In genomic region chr7:25008635-25009034, GRCm38 (mm10) we compare ENCODE assay signal across 8 mouse cellular contexts. TPM values are rescaled to one million over a fixed set of nuclear protein-coding genes. Genes with fewer than 3 reads are reported as not detected.
DNase-seq lines count a peak whose midpoint lies in the region; ATAC-seq and TF ChIP-seq lines count a peak whose summit lies in the region.

No protein-coding gene starts in this region.

- peak overlapping the region; percentile 11; the same call in 1 of the 2 replicates for H3K4me2 ChIP-seq in embryonic facial prominence, embryonic 14.5 days (ENCODE audit: low read depth, low read length)
- H3K4me2 ChIP-seq in hindbrain, embryonic 14.5 days (replicated peaks): peak overlapping the region; percentile 65
- H3K4me2 ChIP-seq in limb, embryonic 14.5 days (replicated peaks; ENCODE audit: low read depth, low read length, severe bottlenecking): no peak overlapping the region
- H3K4me2 ChIP-seq in neural tube, embryonic 11.5 days (ENCODE audit: low read depth): peak overlapping the region; percentile 29

- H3K36me3 ChIP-seq in embryonic facial prominence, embryonic 14.5 days (ENCODE audit: control insufficient read depth, insufficient read depth, low read length): peaks cover 8% of the 10 kb centered on the region; the same call in 1 of the 2 replicates
- peaks cover 24% of the 10 kb centered on the region for H3K36me3 ChIP-seq in hindbrain, embryonic 14.5 days (replicated peaks; ENCODE audit: control insufficient read depth, insufficient read depth)
- H3K36me3 ChIP-seq in limb, embryonic 14.5 days (ENCODE audit: control insufficient read depth, insufficient read depth, low read length): peaks cover 14% of the 10 kb centered on the region
- 0 out of 2 replicates have a peak, but pooled peaks cover 2% of the 10 kb centered on the region for H3K36me3 ChIP-seq in neural tube, embryonic 11.5 days (ENCODE audit: control insufficient read depth, insufficient read depth, low read length)

- WGBS in embryonic facial prominence, embryonic 14.5 days: 4% methylated on average over 16 of the region's 17 CpGs
- WGBS in hindbrain, embryonic 14.5 days: 1% methylated on average over 17 of the region's 17 CpGs
- WGBS in limb, embryonic 14.5 days: 2% methylated on average over 13 of the region's 17 CpGs
- WGBS in neural tube, embryonic 11.5 days: under 1% methylated on average over 17 of the region's 17 CpGs

- DNase-seq in right cerebral cortex, postnatal 14 days: peak; percentile 60
- DNase-seq in right cerebral cortex, postnatal 36 days (ENCODE audit: low spot score in 2 of 2): no peak
- DNase-seq in adrenal gland, postnatal 36 days: peak; percentile 91
- DNase-seq in embryonic facial prominence, embryonic 14.5 days (ENCODE audit: low spot score): peak; percentile 78
- peak; percentile 57 for DNase-seq in hindbrain, embryonic 14.5 days (ENCODE audit: low spot score)
- peak; percentile 84 for DNase-seq in limb, embryonic 14.5 days (ENCODE audit: low spot score)
- DNase-seq in neural tube, embryonic 11.5 days (ENCODE audit: low spot score): peak; percentile 78
- no peak for DNase-seq in adipocyte (ENCODE audit: low spot score)

- H3K27me3 ChIP-seq in embryonic facial prominence, embryonic 14.5 days (replicated peaks; ENCODE audit: control insufficient read depth, insufficient read depth, low read length): peaks cover 91% of the 10 kb centered on the region
- no peaks in the 10 kb centered on the region; the same call in 1 of the 2 replicates for H3K27me3 ChIP-seq in hindbrain, embryonic 14.5 days (ENCODE audit: control insufficient read depth, insufficient read depth, low read length)
- H3K27me3 ChIP-seq in limb, embryonic 14.5 days (ENCODE audit: control insufficient read depth, insufficient read depth, low read length): peaks cover 90% of the 10 kb centered on the region
- peaks cover 66% of the 10 kb centered on the region for H3K27me3 ChIP-seq in neural tube, embryonic 11.5 days (ENCODE audit: control insufficient read depth, insufficient read depth, low read length)

- ATAC-seq in embryonic facial prominence, embryonic 14.5 days (ENCODE audit: low read depth): no peak
- ATAC-seq in hindbrain, embryonic 14.5 days (ENCODE audit: low FRiP score): no peak
- ATAC-seq in limb, embryonic 14.5 days (ENCODE audit: low FRiP score, low read depth): peak; percentile 55
- ATAC-seq in neural tube, embryonic 11.5 days (ENCODE audit: insufficient read depth, low FRiP score, low TSS enrichment): no peak

- no peak for TF ChIP-seq POLR2A in limb, embryonic 14.5 days (IDR thresholded peaks at IDR 0.05; ENCODE audit: borderline replicate concordance, extremely low read depth, insufficient read depth, insufficient read length)

- H3K27ac ChIP-seq in embryonic facial prominence, embryonic 14.5 days (replicated peaks; ENCODE audit: low read depth, low read length): no peak overlapping the region
- peak overlapping the region; percentile 99 for H3K27ac ChIP-seq in hindbrain, embryonic 14.5 days
- no peak overlapping the region for H3K27ac ChIP-seq in limb, embryonic 14.5 days (replicated peaks; ENCODE audit: low read depth, low read length)
- peak overlapping the region; percentile 87 for H3K27ac ChIP-seq in neural tube, embryonic 11.5 days (ENCODE audit: low read depth, low read length)

- peaks cover 4% of the 10 kb centered on the region; the same call in 1 of the 2 replicates for H3K4me1 ChIP-seq in embryonic facial prominence, embryonic 14.5 days (ENCODE audit: control insufficient read depth, insufficient read depth, low read length)
- H3K4me1 ChIP-seq in hindbrain, embryonic 14.5 days (replicated peaks; ENCODE audit: control insufficient read depth, insufficient read depth, low read length): peaks cover 57% of the 10 kb centered on the region
- 0 out of 2 replicates have a peak, but pooled peaks cover 10% of the 10 kb centered on the region for H3K4me1 ChIP-seq in limb, embryonic 14.5 days (ENCODE audit: control insufficient read depth, insufficient read depth, low read length)
- peaks cover 18% of the 10 kb centered on the region for H3K4me1 ChIP-seq in neural tube, embryonic 11.5 days (ENCODE audit: control insufficient read depth, insufficient read depth, low read length)

- H3K9ac ChIP-seq in embryonic facial prominence, embryonic 14.5 days (ENCODE audit: low read depth, low read length): no peak overlapping the region
- peak overlapping the region; percentile 66 for H3K9ac ChIP-seq in hindbrain, embryonic 14.5 days
- H3K9ac ChIP-seq in limb, embryonic 14.5 days (ENCODE audit: low read depth, low read length, severe bottlenecking): no peak overlapping the region
- peak overlapping the region; percentile 42; the same call in 1 of the 2 replicates for H3K9ac ChIP-seq in neural tube, embryonic 11.5 days (ENCODE audit: low read length)

- H3K9me3 ChIP-seq in embryonic facial prominence, embryonic 14.5 days (ENCODE audit: control insufficient read depth, low read length): no peaks in the 10 kb centered on the region
- H3K9me3 ChIP-seq in hindbrain, embryonic 14.5 days (ENCODE audit: control insufficient read depth, low read length): no peaks in the 10 kb centered on the region
- H3K9me3 ChIP-seq in limb, embryonic 14.5 days (ENCODE audit: control insufficient read depth, low read length): no peaks in the 10 kb centered on the region
- no peaks in the 10 kb centered on the region for H3K9me3 ChIP-seq in neural tube, embryonic 11.5 days (ENCODE audit: control insufficient read depth, low read length)

- no peak overlapping the region for H3K4me3 ChIP-seq in embryonic facial prominence, embryonic 14.5 days (ENCODE audit: low read depth, low read length)
- H3K4me3 ChIP-seq in hindbrain, embryonic 14.5 days (replicated peaks; ENCODE audit: low read length): peak overlapping the region; percentile 24
- no peak overlapping the region for H3K4me3 ChIP-seq in limb, embryonic 14.5 days (replicated peaks; ENCODE audit: low read length)
- peak overlapping the region; percentile 3; the same call in 1 of the 2 replicates for H3K4me3 ChIP-seq in neural tube, embryonic 11.5 days (ENCODE audit: low read depth, low read length)

RNA-seq across cellular contexts. Expression of gene Atp1a3, which starts 2.9 kb away (rescaled TPM):
- total RNA-seq in adrenal gland, postnatal 36 days (2021): 100 to 1,000 TPM in 1 of 2 experiments, 10 to 100 TPM in 1; 69.6 to 106 TPM
- 7.2 and 9.0 TPM in 2 replicates for polyA plus RNA-seq in embryonic facial prominence, embryonic 14.5 days (2014; fragmentation: Nextera tagmentation; extraction: Ambion mirVana)
- 404 and 524 TPM in 2 replicates for polyA plus RNA-seq in hindbrain, embryonic 14.5 days (2014; fragmentation: Nextera tagmentation; extraction: Ambion mirVana)
- polyA plus RNA-seq in limb, embryonic 14.5 days (2012; rRNA removed): 0.84 and 1.1 TPM in 2 replicates
- polyA plus RNA-seq in limb, embryonic 14.5 days (2014; fragmentation: Nextera tagmentation; extraction: Ambion mirVana): 0.54 and 0.69 TPM in 2 replicates
- 50.6 and 59.9 TPM in 2 replicates for polyA plus RNA-seq in neural tube, embryonic 11.5 days (2014; fragmentation: Nextera tagmentation; extraction: Ambion mirVana)

RNA-seq across cellular contexts. Expression of gene Rabac1, which starts 36.1 kb away (rescaled TPM):
- 100 to 1,000 TPM; 325 to 361 TPM for total RNA-seq in adrenal gland, postnatal 36 days (2021)
- 218 and 219 TPM in 2 replicates for polyA plus RNA-seq in embryonic facial prominence, embryonic 14.5 days (2014; fragmentation: Nextera tagmentation; extraction: Ambion mirVana)
- polyA plus RNA-seq in hindbrain, embryonic 14.5 days (2014; fragmentation: Nextera tagmentation; extraction: Ambion mirVana): 331 and 332 TPM in 2 replicates
- 185 and 268 TPM in 2 replicates for polyA plus RNA-seq in limb, embryonic 14.5 days (2012; rRNA removed)
- 212 and 230 TPM in 2 replicates for polyA plus RNA-seq in limb, embryonic 14.5 days (2014; fragmentation: Nextera tagmentation; extraction: Ambion mirVana)
- 111 and 118 TPM in 2 replicates for polyA plus RNA-seq in neural tube, embryonic 11.5 days (2014; fragmentation: Nextera tagmentation; extraction: Ambion mirVana)

Comparison
In these comparisons a context has a peak if more than half of its experiments do, and no peak if none do; other contexts are left out.
1. DNase-seq: peak in right cerebral cortex, postnatal 14 days (single experiment), adrenal gland, postnatal 36 days (2 of 2), embryonic facial prominence, embryonic 14.5 days (single experiment), hindbrain, embryonic 14.5 days (single experiment), limb, embryonic 14.5 days (single experiment) and neural tube, embryonic 11.5 days (single experiment); none in right cerebral cortex, postnatal 36 days (0 of 2) and adipocyte (single experiment).
2. H3K27ac ChIP-seq: peak in hindbrain, embryonic 14.5 days (single experiment) and neural tube, embryonic 11.5 days (single experiment); none in embryonic facial prominence, embryonic 14.5 days (single experiment) and limb, embryonic 14.5 days (single experiment).
3. H3K4me3 ChIP-seq: peak in hindbrain, embryonic 14.5 days (single experiment) and neural tube, embryonic 11.5 days (single experiment); none in embryonic facial prominence, embryonic 14.5 days (single experiment) and limb, embryonic 14.5 days (single experiment).
4. H3K9ac ChIP-seq: peak in hindbrain, embryonic 14.5 days (single experiment) and neural tube, embryonic 11.5 days (single experiment); none in embryonic facial prominence, embryonic 14.5 days (single experiment) and limb, embryonic 14.5 days (single experiment).